Mouse (Mus musculus) T-helper 2 cell (primary cell): ENCODE measurements around the gene Slc7a7.

Experiments
- in situ Hi-C: fragments of 300-600 bp; cut with MboI, MseI; formaldehyde crosslinking; loops from one replicate; pipeline ENCODE4 v1.15.1; 2025; ENCODE audit warnings: high pct_unique_total_duplicates

Slc7a7 gene

DNA sequence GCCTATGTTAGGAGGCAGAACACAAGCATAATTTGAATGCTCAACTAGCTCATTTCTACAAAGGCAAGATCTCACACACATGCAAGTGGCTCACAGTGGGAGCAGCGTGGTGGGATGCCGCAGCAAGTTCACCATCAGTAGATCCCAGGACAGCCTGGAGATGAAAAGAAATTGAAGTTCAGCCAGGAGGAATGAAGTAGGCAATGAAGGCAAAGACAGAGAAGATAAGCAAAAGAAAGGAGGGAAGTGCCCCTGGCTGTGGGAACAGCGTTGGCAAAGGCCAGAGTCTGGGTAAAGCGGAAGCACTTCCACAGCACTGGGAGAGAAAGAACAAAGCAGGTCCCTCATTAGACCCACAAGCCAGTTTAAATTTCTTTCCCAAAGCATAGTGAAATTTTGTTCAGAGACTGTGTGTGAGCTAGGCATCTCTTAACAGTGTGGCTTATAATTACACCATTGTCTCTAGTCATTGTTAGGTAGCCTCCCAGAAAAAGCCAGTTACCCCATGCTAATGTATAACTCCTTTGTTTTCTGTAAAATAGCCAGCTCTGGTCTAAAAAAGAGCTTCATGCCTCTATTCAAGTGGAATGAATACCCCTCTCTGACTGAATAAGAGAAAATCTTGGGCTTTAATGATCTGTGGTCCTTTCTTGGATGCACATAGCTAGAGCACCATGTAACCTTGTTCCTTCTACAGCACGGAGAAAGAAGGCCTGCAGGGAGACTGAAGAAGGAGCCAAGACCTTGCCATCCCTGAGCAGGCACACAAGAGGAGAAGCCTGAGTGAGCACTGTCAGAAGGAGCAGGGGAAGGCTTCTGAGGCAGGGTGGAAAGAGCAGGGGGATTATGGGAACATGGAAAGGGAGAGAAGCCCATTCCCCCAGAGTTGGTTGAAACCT, 85.2 kb downstream of the Slc7a7 start:
- in situ Hi-C loops = no loop called here

DNA sequence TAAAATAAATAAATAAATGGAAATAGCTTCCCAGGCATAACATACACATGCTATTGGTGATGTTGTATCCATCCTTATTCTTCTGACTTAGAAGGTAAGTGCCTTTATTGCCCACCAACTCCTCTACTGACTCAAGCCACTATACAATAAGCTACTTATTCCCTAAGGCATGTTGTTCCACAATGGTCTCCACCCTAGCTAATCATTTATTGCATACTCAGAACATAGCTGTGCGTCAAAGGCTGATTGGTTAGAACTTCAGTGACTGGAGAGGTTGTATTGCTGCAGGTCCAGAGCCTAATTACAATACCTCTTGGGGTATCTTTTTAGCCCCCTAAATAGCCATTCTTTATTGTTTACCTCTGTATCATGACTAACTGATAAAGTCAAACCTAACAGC, 86.4 kb downstream of the Slc7a7 start:
- in situ Hi-C loops = no loop called here

DNA sequence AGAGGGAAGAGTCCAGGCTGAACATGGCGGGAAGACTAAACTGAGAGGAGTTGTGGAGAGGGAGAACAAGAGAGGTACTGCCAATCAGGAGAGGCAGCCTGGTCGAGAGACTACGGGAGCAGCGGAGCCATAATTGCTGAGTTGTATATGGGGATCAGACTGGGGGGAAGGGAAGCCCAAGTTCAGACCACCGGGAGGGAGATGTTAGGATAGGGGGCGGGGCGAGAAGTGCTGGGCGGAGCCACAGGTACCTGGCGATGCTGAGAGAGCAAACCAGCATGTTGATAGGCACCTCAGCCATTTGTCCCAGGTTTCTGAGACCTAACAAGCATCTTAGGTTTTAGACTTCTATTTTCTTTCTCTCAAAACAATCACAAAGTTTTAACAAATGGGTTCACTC, 88.4 kb downstream of the Slc7a7 start:
- in situ Hi-C loops = no loop called here

DNA sequence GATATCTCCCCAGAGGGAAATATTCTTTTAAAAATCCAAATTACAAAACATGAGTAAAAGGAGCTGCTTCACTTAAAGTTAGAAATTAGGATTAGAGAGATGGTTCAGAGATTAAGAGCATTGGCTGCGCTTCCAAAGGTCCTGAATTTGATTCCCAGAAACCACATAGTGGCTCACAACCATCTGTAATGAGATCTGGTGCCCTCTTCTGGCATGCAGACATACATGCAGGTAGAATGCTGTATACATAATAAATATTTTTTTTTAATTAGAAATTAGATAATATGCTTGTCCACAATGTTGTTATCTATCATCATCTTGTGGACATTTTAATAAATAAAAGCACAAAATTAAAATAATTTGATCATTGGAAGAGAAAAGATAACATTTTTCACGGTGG, 89.0 kb downstream of the Slc7a7 start:
- in situ Hi-C loops = no loop called here

DNA sequence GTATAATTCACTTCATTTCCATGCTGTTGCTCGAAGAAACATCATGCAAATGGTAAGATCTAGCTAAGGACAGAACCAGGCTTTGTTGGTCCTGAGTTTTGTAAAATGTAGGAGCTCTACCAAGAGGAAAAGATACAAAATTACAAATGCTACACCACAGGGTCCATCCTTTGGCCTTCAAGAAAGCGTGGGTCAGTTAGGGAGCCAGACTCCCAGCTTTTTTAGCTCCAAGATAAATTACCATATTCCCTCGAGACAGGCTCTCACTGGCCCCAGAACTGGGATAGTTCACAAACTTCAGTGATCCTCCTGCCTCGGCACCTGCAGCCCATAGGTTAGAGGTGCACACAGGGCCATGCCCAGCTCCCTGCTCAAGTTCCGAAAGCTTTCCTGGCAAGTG, 93.1 kb downstream of the Slc7a7 start:
- in situ Hi-C loops = no loop called here

DNA sequence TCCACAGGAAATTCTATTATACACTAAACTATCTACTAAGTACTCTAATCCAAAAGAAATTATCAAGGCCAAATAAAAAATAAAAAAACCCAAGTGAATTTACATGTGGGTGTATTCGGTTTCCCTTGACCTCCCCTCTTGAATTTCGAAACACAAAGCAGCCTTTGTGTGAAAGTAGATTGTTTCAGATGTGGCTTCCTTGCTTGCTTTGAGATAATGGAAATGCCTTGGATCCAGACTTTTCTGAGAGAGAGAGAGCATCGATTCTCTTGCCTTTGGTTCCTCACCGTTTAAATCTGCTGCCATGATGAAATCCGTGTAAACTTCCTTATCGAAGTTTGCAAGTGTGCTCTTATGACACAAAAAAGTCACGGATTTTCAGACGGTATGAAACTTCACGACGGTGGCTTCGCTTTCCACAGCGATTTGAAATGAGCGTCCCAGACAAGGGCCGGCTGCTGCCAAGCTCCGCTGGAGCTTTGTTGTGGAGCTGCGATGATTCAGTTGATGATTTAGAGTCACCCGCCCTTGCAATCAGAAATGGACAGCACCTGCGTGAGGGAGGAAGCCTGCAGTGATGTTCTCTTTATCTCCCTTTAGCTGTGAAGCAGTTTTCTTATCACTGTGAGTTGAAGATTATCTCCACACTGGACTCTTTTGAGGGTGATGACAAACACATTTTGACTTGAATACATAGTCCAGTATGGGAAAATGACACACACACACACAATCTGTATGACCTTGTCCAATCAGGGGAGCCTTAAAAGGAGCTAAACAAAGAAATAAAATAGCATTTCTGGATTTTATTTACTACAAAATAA, 95.8 kb downstream of the Slc7a7 start:
- in situ Hi-C loops = no loop called here
